Mouse (Mus musculus): ENCODE data around the gene Ten1.

The Ten1 gene

GRCm38 (mm10) chr11:116198639-116199531 lies at the start of gene Ten1, which contains the start of gene Acox1:
Gene Ten1 (plus strand): TSS chr11:116198855.
Gene Acox1 (minus strand): TSS chr11:116199045.
- DNase-seq = peak; percentile 96

GRCm38 (mm10) chr11:116149341-116149740 lies 49.3 kb upstream of the Ten1 start:
- no peak for DNase-seq

- no peak for DNase-seq
Observed at GRCm38 (mm10) chr11:116150960-116151359, 47.7 kb upstream of the Ten1 start.

- no peak for DNase-seq
Observed at GRCm38 (mm10) chr11:116161312-116161711, 37.3 kb upstream of the Ten1 start.

GRCm38 (mm10) chr11:116162146-116162545 lies 36.5 kb upstream of the Ten1 start:
- no peak for DNase-seq

GRCm38 (mm10) chr11:116163002-116163401 lies 35.7 kb upstream of the Ten1 start:
- DNase-seq = peak; percentile 43

- DNase-seq = no peak
Observed at GRCm38 (mm10) chr11:116167232-116167631, 31.4 kb upstream of the Ten1 start.

- peak; percentile 94 for DNase-seq
Observed at GRCm38 (mm10) chr11:116167884-116168439, 30.7 kb upstream of the Ten1 start, which contains the start of gene Fbf1. Gene Fbf1 (minus strand): TSS chr11:116168166.

- no peak for DNase-seq
Observed at GRCm38 (mm10) chr11:116169214-116169613, 29.4 kb upstream of the Ten1 start.

GRCm38 (mm10) chr11:116170003-116170800 lies 28.5 kb upstream of the Ten1 start:
- peak; percentile 48 for DNase-seq

- peak; percentile 42 for DNase-seq
Observed at GRCm38 (mm10) chr11:116171959-116172358, 26.7 kb upstream of the Ten1 start.

- DNase-seq = peak; percentile 70
Observed at GRCm38 (mm10) chr11:116174775-116175448, 23.7 kb upstream of the Ten1 start.

- no peak for DNase-seq
Observed at GRCm38 (mm10) chr11:116176010-116176409, 22.6 kb upstream of the Ten1 start.

- no peak for DNase-seq
Observed at GRCm38 (mm10) chr11:116178411-116179121, 20.1 kb upstream of the Ten1 start.

GRCm38 (mm10) chr11:116185836-116186235 lies 12.8 kb upstream of the Ten1 start:
- no peak for DNase-seq

- no peak for DNase-seq
Observed at GRCm38 (mm10) chr11:116186360-116186759, 12.3 kb upstream of the Ten1 start.

GRCm38 (mm10) chr11:116187226-116187930 lies 11.3 kb upstream of the Ten1 start:
- no peak for DNase-seq

GRCm38 (mm10) chr11:116194619-116195018 lies 4.0 kb upstream of the Ten1 start:
- DNase-seq = no peak

GRCm38 (mm10) chr11:116195252-116195651 lies 3.4 kb upstream of the Ten1 start:
- DNase-seq = peak; percentile 37

GRCm38 (mm10) chr11:116196336-116196735 lies 2.3 kb upstream of the Ten1 start:
- DNase-seq = no peak

- no peak for DNase-seq
Observed at GRCm38 (mm10) chr11:116196866-116197583, 1.6 kb upstream of the Ten1 start.

Measured in kidney, adult 18-20 months (tissue).